Mouse (Mus musculus): ENCODE measurements at regions not wholly inside any gene's neighbourhood (a gene's known extent, or its start where the extent isn't known, plus 50 kb on each side); places are given as distances from the start of the nearest gene placed in this dataset.

DNA sequence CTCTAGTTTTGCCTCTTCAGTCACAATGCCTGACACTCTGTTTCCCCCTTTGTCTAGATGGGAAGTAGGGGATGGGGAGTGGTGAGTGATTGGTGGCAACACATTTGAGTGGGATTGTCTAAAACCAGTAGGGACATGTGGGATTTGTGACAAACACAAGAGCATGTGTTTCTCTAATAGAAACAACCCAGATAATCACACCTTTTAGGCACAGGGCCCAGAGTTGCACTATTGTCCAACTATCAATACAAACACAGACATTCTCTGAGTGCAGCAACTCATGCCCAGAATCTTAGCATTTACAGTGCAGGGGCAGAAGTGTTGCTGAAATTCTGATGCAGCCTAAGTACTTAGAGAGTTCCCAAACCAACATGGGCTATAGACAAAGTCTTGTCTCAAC, 847.6 kb upstream of the Adgrl2 start:
- no peak for TF ChIP-seq GATA4 (IDR thresholded peaks at IDR 0.05; ENCODE audit: insufficient replicate concordance, low read length)

DNA sequence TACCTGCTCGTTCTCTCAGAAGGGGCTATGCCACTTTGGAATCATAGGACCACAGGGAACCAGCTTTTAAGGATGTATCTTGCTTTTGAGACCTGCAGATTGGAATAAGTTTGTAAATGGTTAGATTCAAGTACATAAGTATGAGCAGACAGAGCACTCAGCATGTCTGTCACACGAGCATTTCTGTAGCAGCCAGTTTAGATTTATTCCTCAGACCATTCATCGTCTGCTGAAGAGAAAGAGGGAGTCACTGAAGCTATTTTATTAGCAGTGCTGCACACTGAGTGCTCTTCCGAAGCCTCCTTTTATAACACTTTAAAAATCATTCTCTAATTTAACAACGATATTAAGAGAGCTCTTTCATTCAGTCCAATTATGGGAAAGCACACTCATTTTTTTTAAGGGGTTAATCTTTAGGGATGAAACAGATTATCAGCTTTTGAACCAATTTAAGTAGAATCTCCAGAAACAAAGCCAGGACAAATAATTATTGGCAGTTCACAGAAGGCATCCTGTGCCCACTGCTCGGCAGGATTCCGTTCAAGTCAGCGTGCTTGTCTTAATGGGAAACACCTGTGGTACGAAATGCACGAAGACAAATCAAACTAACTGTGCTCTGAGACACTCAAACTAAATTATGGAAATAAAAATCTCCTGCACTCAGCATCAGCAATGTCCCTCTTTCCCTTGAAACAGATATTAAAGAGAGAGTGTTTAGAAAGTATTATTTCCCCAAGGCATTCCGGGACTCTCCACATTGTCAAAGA, 846.3 kb upstream of the Adgrl2 start:
- TF ChIP-seq GATA4 (IDR thresholded peaks at IDR 0.05; ENCODE audit: insufficient replicate concordance, low read length) = no peak

DNA sequence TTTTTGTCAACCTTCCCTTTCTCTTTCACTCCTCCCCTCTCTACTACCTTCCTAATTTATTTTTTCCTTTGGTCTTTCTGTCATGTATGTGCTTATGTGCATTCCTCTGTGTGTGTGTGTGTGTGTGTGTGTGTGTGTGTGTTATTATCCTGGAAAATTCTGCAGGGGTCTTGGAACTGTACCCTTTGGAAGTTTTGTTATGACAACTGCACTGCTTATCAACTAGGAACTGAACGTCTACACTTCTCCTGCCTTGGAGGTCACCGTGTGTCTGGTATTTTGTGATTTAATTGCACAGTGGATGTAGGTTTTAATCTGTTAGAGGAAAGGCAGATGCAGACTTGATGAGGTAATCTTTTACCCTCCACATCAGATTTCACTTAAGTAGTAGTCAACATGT, 836.8 kb upstream of the Adgrl2 start:
- TF ChIP-seq GATA4 (IDR thresholded peaks at IDR 0.05; ENCODE audit: insufficient replicate concordance, low read length) = no peak

DNA sequence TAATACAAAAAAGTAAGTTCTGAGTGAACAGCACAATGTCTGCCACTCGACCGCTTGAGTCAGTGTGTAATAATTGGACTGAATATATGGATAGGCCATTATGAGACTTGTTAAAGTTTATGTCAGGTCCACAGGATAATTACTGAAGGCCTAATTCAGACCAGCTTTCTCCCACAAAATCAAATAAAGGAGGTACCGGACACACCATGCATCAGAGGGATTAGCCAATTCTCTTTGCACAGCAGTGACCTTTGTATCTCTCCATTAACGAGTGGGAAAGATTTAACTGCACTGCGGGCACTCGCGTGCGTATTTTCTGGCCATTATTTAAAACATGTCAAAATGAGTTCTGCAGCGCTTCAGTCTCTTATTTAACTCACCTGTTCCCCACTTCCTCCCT, 836.4 kb upstream of the Adgrl2 start:
- TF ChIP-seq GATA4 (IDR thresholded peaks at IDR 0.05; ENCODE audit: insufficient replicate concordance, low read length) = no peak

DNA sequence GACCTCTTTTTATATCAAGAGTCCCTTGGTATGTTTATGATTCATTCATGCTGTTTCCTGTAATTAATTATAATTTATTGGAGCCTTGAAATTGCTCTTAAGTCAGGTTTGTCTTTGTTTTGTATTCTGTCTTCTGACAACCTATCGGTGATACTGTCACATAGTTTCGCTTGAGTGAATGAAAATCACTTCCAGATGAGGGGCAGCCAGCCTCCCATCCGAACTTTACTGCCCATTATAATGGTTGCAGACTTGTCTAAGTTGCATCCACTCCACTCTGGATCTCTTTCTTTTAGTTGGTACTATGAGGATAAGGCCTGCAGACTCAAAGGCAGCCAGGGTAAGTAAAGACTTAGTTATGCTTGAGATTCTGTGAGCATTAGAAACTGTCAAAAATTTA, 830.3 kb upstream of the Adgrl2 start:
- TF ChIP-seq GATA4 (IDR thresholded peaks at IDR 0.05; ENCODE audit: insufficient replicate concordance, low read length) = no peak

DNA sequence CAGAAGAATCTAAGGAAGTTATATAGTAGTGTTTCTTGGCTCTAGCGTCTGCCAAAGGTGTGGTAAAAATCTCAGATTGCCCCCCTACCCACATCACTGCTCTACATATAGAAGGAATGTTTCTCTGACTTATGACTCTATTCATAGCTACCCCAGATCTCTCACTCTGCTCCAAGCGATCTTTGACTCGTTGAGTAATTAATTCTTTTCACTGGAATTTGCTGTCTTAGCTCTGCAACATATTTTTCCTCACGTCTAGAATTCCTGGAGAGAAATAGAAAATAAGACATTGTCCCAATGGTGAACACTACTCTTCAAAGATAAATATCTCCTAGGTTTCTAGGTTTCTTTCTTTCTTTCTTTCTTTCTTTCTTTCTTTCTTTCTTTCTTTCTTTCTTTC, 829.5 kb upstream of the Adgrl2 start:
- no peak for TF ChIP-seq GATA4 (IDR thresholded peaks at IDR 0.05; ENCODE audit: insufficient replicate concordance, low read length)

DNA sequence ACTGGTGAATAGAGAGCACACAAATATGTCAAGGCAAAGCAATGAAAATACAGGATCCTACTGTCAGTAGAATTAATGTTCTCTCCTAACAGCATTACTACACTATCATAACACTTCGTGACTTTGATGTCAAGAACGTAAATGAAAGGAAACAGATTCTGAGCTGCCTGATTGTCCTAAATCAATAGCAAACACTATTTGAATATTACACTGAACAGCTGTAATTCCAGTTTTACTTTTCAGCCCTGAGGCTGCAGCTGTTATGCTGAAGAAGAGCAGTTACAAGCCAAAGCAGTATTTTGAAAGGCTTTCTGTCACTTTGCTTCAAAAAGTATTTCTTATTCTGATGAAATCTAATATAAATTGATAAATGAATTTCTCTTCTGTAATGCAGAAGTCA, 828.7 kb upstream of the Adgrl2 start:
- TF ChIP-seq GATA4 (IDR thresholded peaks at IDR 0.05; ENCODE audit: insufficient replicate concordance, low read length) = no peak

DNA sequence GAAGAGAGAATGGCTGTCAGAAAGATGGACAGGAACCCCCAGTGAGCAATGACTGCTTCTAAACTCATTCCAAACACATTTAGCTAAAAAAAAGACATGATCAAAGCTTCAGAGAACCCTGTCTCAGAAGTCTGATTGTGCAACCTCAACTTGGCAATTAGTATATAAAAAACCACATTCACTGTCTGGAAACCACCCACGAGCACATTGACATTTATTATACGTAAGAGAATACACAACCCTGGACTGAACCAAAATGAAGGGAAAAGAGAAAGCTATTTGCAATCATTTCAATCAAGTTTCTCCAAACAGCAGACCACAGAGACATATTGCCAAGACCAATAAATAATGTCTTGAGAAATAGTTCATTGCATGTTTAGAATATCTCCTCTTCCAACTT, 820.7 kb upstream of the Adgrl2 start:
- TF ChIP-seq GATA4 (IDR thresholded peaks at IDR 0.05; ENCODE audit: insufficient replicate concordance, low read length) = no peak

DNA sequence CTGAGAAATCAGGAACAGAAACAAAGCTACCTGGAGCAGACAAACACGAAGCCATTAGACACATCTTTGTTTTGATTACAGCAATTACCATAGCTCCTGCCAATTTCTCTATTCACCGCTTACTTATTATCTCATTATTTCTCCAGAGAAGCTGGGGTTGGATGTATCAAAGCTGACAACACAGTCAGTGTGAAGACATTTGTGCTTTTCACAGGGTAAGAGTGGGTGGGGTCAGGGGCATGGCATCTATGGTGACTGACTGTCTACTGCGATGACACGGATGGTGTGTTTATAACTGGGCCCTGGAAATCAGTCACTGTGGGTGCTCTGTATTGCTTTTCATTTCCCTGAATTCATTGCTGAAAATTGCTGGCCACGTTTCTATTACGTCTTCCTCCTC, 815.0 kb upstream of the Adgrl2 start:
- TF ChIP-seq GATA4 (IDR thresholded peaks at IDR 0.05; ENCODE audit: insufficient replicate concordance, low read length) = no peak

DNA sequence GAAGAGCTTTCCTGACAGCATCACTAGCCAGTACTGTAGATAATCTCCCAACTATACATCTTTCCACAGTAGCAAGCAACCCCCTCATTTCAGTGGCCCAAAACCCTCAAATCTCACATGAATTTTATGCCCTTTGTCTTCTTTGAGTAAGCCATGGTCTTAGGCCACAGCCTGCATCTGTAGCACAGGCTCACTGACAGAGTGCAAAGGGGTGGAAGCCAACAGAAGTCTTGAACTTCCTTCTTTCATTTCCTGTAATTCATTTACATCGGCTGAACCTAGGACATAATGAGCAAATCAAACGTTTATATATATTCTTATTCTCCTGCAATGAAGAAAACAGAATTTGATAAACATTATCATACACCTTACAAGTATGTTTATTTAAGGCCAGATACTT, 805.8 kb upstream of the Adgrl2 start:
- no peak for TF ChIP-seq GATA4 (IDR thresholded peaks at IDR 0.05; ENCODE audit: insufficient replicate concordance, low read length)

DNA sequence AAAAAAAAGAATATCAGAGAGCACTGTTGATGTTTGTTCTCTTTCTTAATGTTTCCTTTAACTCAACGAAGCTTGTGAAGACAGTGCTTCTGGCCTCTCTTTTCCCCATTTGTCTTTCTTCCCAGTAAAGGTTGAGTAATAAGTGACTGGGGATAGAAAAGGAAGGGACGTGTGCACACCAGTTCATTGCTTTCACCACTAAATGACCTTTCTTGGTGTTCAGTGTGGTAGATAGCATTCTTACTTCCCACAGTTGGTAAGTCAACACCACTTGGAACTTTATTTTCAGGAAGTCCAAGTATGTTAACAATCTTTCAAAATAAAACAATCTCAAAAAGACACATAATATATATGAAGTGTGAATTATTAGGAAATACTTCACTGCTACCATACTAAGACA, 801.2 kb upstream of the Adgrl2 start:
- no peak for TF ChIP-seq GATA4 (IDR thresholded peaks at IDR 0.05; ENCODE audit: insufficient replicate concordance, low read length)

DNA sequence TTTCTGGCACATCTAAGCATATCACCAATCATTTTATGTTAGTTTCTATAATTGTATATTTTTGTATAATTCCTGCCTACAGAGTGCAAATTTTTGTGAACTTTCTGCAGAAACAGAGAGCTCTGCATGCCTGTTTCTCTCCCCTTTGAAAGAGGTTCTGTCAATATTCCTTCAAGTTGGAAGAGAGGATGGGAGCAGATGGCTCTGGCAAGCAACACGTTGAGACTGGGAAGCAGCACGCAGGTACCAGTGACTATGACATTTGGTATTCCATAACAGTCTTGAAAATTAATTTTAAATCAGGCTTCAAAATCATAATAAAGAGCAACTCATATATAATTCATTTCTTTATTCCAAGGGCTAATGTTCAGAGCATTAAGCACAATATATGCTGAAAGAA, 795.7 kb upstream of the Adgrl2 start:
- TF ChIP-seq GATA4 (IDR thresholded peaks at IDR 0.05; ENCODE audit: insufficient replicate concordance, low read length) = no peak

DNA sequence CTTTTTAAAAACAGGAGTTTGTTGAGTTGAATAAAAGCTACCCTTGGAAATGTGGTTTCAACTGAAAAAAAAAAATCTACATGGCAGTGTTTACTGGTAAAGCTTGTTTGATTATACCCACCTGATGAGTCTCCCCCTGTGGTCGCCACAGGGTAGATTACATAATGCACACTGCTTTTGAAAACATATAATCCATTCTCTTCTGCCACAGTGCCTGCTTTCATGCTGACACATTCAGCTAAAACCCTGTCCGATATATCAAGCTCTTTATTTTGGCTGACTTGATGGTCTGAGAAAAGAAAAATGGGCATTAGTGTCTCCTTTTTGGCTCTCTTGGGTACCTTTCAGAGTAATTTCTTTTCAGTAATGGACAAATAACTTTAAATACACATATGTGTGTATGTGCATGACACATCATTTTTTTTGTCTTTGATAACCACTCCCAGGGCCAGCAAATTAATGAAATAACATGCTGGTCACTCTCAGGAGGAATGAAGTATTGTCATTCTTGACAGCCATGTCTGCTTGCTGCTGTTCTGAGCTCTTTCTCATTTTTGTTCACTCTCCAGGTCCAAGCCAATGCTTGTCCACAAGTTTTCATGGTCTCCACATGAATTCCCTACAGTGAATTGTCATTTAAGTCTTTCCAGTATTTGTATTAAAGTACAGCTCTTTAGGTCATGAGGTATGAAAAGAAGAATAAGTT, 793.7 kb upstream of the Adgrl2 start:
- no peak for TF ChIP-seq GATA4 (IDR thresholded peaks at IDR 0.05; ENCODE audit: insufficient replicate concordance, low read length)

DNA sequence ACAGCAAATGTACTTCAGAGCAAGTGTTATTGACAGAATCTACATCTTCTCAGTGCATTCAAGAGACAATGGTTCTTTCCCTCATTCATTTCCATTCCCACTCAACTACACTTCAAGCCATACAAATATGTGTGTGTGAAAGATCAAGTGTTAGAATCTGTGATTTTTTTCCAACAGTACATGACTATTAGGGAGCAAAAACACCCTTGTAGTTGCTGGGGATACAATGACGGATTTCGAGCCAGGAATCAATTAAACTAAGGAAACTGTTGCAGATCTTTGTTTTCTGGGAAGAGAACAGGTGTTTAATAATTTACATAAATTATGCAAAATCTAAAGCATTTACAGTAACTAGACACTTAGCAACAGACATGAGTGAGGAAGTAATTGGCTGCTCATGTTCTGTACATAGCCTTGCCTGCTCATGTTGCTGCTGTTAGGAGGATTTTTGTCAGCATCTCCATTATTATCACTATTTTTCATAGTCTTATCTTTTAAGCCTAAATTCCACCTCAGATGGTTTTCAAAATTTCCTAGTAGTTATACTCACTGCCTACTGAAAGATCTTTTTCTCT, 777.6 kb upstream of the Adgrl2 start:
- TF ChIP-seq GATA4 (IDR thresholded peaks at IDR 0.05; ENCODE audit: insufficient replicate concordance, low read length) = no peak

DNA sequence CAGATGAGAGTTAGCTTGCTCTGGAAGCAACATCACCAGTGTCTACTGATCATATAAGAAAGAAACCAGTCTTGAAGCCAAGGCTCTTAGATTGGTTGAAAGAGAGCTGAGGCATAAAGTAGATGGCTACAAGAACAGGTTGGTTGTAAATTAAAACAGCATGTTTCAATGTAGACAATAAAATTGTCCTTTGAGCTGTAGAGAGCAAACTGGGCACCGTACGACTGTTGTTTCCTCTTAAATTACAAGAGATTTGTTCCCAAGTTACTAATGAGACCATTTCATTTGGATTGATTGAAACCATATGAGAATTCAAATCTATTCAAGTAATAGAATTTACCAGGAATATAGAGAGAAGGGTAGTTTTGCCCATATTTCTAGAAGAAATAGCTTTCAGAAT, 770.9 kb upstream of the Adgrl2 start:
- no peak for TF ChIP-seq GATA4 (IDR thresholded peaks at IDR 0.05; ENCODE audit: insufficient replicate concordance, low read length)

DNA sequence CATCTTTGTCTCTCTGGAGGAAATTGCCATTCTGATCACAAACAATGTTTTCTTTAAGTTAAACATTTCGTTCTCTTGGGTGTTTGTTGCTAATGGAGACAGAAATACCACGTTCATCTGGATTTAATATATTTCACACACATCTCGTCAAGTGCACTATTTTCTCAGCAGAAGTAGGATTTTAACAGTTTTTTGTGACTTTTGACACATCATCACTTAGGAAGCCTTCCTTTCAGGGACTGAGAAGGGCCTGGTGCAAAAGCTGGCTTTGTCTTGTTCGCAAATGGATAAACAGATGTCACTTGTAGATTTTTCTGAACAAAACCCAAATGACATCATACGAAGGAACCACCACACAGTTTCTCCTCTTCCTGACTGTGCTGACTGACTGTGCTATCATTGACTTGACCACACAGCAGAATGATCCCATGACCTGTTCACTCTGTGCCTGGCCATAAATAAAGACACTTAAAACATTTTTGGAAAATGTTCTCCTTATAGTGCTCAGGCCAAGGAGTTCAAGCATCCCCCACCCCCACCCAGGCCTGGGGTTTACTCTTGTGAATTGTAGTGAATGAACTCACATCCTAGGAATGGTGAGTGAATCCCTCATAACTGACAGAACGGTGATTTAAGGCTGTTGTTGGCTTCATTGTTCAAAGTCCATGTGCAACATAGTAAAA, 767.7 kb upstream of the Adgrl2 start:
- TF ChIP-seq GATA4 (IDR thresholded peaks at IDR 0.05; ENCODE audit: insufficient replicate concordance, low read length) = no peak
